Mouse (Mus musculus): ENCODE data around the gene Shb.

The Shb gene

GRCm38 (mm10) chr4:45527562-45528354 lies 4.5 kb downstream of the Shb start:
- DNase-seq (ENCODE audit: low read depth, low spot score): no peak

- no peak for DNase-seq (ENCODE audit: low read depth, low spot score)
Measured at GRCm38 (mm10) chr4:45526846-45527561, 5.3 kb downstream of the Shb start.

- no peak for DNase-seq (ENCODE audit: low read depth, low spot score)
Measured at GRCm38 (mm10) chr4:45526175-45526574, 6.1 kb downstream of the Shb start.

GRCm38 (mm10) chr4:45525541-45525940 lies 6.7 kb downstream of the Shb start:
- DNase-seq (ENCODE audit: low read depth, low spot score): no peak

GRCm38 (mm10) chr4:45524602-45525001 lies 7.7 kb downstream of the Shb start:
- no peak for DNase-seq (ENCODE audit: low read depth, low spot score)

GRCm38 (mm10) chr4:45523360-45523759 lies 8.9 kb downstream of the Shb start:
- DNase-seq (ENCODE audit: low read depth, low spot score): no peak

GRCm38 (mm10) chr4:45522956-45523355 lies 9.3 kb downstream of the Shb start:
- DNase-seq (ENCODE audit: low read depth, low spot score): no peak

GRCm38 (mm10) chr4:45522583-45522900 lies 9.7 kb downstream of the Shb start:
- no peak for DNase-seq (ENCODE audit: low read depth, low spot score)

GRCm38 (mm10) chr4:45521705-45522582 lies 10.3 kb downstream of the Shb start:
- no peak for DNase-seq (ENCODE audit: low read depth, low spot score)

GRCm38 (mm10) chr4:45520375-45520774 lies 11.9 kb downstream of the Shb start:
- no peak for DNase-seq (ENCODE audit: low read depth, low spot score)

GRCm38 (mm10) chr4:45517399-45517798 lies 14.9 kb downstream of the Shb start:
- no peak for DNase-seq (ENCODE audit: low read depth, low spot score)

- no peak for DNase-seq (ENCODE audit: low read depth, low spot score)
Measured at GRCm38 (mm10) chr4:45515894-45516293, 16.4 kb downstream of the Shb start.

GRCm38 (mm10) chr4:45514406-45514805 lies 17.9 kb downstream of the Shb start:
- no peak for DNase-seq (ENCODE audit: low read depth, low spot score)

- DNase-seq (ENCODE audit: low read depth, low spot score): no peak
Measured at GRCm38 (mm10) chr4:45513791-45514293, 18.4 kb downstream of the Shb start.

GRCm38 (mm10) chr4:45513340-45513739 lies 18.9 kb downstream of the Shb start:
- no peak for DNase-seq (ENCODE audit: low read depth, low spot score)

GRCm38 (mm10) chr4:45510163-45510562 lies 22.1 kb downstream of the Shb start:
- no peak for DNase-seq (ENCODE audit: low read depth, low spot score)

GRCm38 (mm10) chr4:45509416-45509815 lies 22.9 kb downstream of the Shb start:
- DNase-seq (ENCODE audit: low read depth, low spot score): no peak

GRCm38 (mm10) chr4:45508469-45508868 lies 23.8 kb downstream of the Shb start:
- no peak for DNase-seq (ENCODE audit: low read depth, low spot score)

GRCm38 (mm10) chr4:45507476-45507875 lies 24.8 kb downstream of the Shb start:
- DNase-seq (ENCODE audit: low read depth, low spot score): no peak

GRCm38 (mm10) chr4:45507039-45507438 lies 25.2 kb downstream of the Shb start:
- no peak for DNase-seq (ENCODE audit: low read depth, low spot score)

- DNase-seq (ENCODE audit: low read depth, low spot score): no peak
Measured at GRCm38 (mm10) chr4:45506613-45507012, 25.7 kb downstream of the Shb start.

GRCm38 (mm10) chr4:45505671-45506070 lies 26.6 kb downstream of the Shb start:
- no peak for DNase-seq (ENCODE audit: low read depth, low spot score)
